Mouse (Mus musculus) lung, postnatal 0 days (tissue): ENCODE data around the gene Rac3. TPM values are rescaled to one million over a fixed set of nuclear protein-coding genes. Genes with fewer than 3 reads are reported as not detected.
A peak's percentile ranks its signal among the peaks of the same experiment; 100 is the strongest.
"Not testable (repeated sequence)": the region's sequence is repeated elsewhere in the genome, so short reads cannot be mapped to it uniquely, and the experiment has no call there.

Experiments
- ATAC-seq: fragments of 200-750 bp; cut with Nextera tagmentation; 2 replicates; pipeline ENCODE4 v1.8.0; 2017; ENCODE audit warnings: moderate library complexity
- DNase-seq: peaks from one replicate; pipeline ENCODE4 v3.0.0-alpha.2; 2016; ENCODE audit warnings: low spot score
- H3K27ac ChIP-seq: fragments of 300-500 bp; sonication (generic); 2 replicates; pipeline ENCODE4 v1.5.1; 2014; ENCODE audit warnings: antibody characterized with exemption, mild to moderate bottlenecking, low read length, mixed read lengths
- H3K27me3 ChIP-seq: fragments of 300-500 bp; sonication (generic); replicated peaks from 2 replicates; pipeline ENCODE4 v1.6.1; 2014; ENCODE audit warnings: low read length, mixed read lengths; ENCODE audit not compliant: insufficient read depth
- H3K36me3 ChIP-seq: fragments of 300-500 bp; sonication (generic); 2 replicates; pipeline ENCODE4 v1.6.1; 2014; ENCODE audit warnings: low read length, mixed read lengths; ENCODE audit not compliant: insufficient read depth
- H3K4me1 ChIP-seq: fragments of 300-500 bp; sonication (generic); 2 replicates; pipeline ENCODE4 v1.6.1; 2014; ENCODE audit warnings: antibody characterized with exemption, low read depth, low read length, mixed read lengths; ENCODE audit not compliant: insufficient read depth
- H3K4me2 ChIP-seq: fragments of 300-500 bp; sonication (generic); replicated peaks from 2 replicates; pipeline ENCODE4 v1.6.1; 2014; ENCODE audit warnings: low read depth, mild to moderate bottlenecking, low read length, moderate library complexity, mixed read lengths
- H3K4me3 ChIP-seq: fragments of 300-500 bp; sonication (generic); 2 replicates; pipeline ENCODE4 v1.5.1; 2014; ENCODE audit warnings: low read depth, low read length
- H3K9ac ChIP-seq: fragments of 300-500 bp; sonication (generic); replicated peaks from 2 replicates; pipeline ENCODE4 v1.6.1; 2014; ENCODE audit warnings: low read depth, mild to moderate bottlenecking
- H3K9me3 ChIP-seq: fragments of 300-500 bp; sonication (generic); 2 replicates; pipeline ENCODE4 v1.6.1; 2016; ENCODE audit warnings: low read length, mixed read lengths
- CTCF ChIP-seq: IDR thresholded peaks from 2 replicates; pipeline ENCODE4 v1.5.1; 2016; ENCODE audit warnings: antibody characterized with exemption, mild to moderate bottlenecking
- EP300 ChIP-seq: IDR thresholded peaks from 2 replicates; pipeline ENCODE4 v1.6.1; 2016; ENCODE audit warnings: antibody characterized with exemption, mild to moderate bottlenecking, control low read depth
- WGBS: fragments of 180-500 bp; shearing (Covaris S2); extraction: QIAGEN DNeasy Blood & Tissue Kit; methylation state at CpG from one replicate; pipeline ENCODE4 v1.1.7; 2014; 5-methylcytosine and 5-hydroxymethylcytosine counted together
- polyA plus RNA-seq: library from polyadenylated mRNA; unstranded; fragments of >200 nt; fragmentation: Nextera tagmentation; extraction: Ambion mirVana; gene quantifications from 2 replicates; pipeline ENCODE4 v1.2.1, GENCODE M21; 2015

Gene Rac3
- polyA plus RNA-seq, 1 experiment from 2014 or later: 61.9 TPM

DNA sequence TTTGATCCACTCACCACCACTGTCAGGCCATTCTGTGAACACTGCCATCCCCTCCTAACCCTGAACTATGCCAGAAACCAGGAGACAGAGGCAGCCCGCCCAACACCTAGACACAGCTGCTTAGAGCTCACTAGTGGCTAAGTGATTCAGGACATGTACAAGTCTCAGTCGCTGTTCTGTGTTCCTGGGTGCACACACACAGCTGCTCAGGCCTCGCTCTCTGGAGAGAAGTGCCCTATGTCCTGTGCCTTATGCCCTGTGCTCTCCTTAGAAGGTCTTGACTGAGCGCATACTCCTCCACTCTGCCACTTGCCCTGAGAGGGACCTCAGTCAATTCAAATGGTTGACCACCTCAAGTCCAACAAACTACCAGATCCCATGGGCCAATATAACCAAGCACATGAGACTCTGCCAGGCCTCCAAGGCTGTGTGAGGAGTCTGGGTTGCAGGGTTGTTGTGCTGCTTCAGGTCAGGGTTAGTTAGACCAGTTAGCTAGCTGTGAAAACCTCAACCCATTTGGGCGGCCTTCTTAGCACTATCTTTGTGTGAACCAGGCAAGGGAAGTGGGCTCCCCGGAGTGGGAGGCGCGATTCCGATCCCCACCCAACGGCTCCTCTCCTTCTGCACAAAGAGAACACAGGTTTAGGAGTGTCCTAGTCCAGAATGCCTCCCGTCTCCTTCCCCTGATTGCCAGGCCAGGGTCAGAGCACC, 7.4 kb downstream of the Rac3 start:
- Histone ChIP-seq H3K4me2 (no peak overlapping the region), H3K36me3 (no peaks in the 10 kb centered on the region), H3K27ac (peak overlapping the region; percentile 59), H3K4me1 (peaks cover 11% of the 10 kb centered on the region; the same call in 1 of the 2 replicates), H3K4me3 (no peak overlapping the region), H3K9me3 (no peaks in the 10 kb centered on the region), H3K27me3 (no peaks in the 10 kb centered on the region), H3K9ac (no peak overlapping the region)
- WGBS: 74% methylated on average over 11 of the region's 11 CpGs
- TF ChIP-seq CTCF (no peak), EP300 (no peak)
- DNase-seq: no peak
- no peak for ATAC-seq

- not testable (repeated sequence) for H3K9me3 ChIP-seq, H3K4me2 ChIP-seq, H3K4me3 ChIP-seq, H3K36me3 ChIP-seq, H3K27me3 ChIP-seq, H3K9ac ChIP-seq
- DNase-seq: peak; percentile 91
- Histone ChIP-seq H3K4me1 (peaks cover 11% of the 10 kb centered on the region; the same call in 1 of the 2 replicates), H3K27ac (0 out of 2 replicates have a peak overlapping the region, but pooled peaks have one; percentile 59)
- ATAC-seq: peak; percentile 44
- WGBS: 2% methylated on average over 17 of the region's 21 CpGs
Measured at GRCm38 (mm10) chr11:120729432-120730050, 8.3 kb downstream of the Rac3 start.

DNA sequence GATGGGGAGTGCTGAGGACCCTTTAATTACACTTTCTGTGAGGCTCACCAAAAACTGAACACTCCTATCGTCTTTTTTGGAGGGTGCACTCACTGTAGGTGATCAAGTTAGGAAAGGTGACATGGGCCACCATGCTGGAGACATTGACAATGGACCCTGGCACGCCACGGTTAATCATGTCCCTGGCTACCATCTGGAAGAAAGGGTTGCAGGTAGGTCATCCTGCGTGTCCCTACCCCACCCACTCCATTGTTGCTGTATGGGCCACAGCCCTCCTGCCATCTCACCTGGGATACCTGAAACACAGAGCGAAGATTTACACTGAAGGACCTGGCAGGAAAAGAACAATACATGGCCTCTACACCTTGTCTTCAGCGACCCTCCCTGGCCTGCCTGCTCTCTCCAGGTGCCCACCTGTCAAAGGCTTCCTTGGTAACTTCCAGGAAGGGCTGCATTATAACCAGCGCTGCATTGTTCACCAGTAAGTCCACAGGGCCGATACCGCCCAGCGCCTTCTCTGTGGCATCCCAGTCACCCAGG, 9.1 kb downstream of the Rac3 start:
- no peak overlapping the region for H3K4me3 ChIP-seq
- no peaks in the 10 kb centered on the region for H3K36me3 ChIP-seq
- H3K27ac ChIP-seq: peak overlapping the region; percentile 82
- DNase-seq: no peak
- 88% methylated on average over 10 of the region's 10 CpGs for WGBS
- H3K4me2 ChIP-seq: peak overlapping the region; percentile 34; the same call in 1 of the 2 replicates
- no peak for TF ChIP-seq EP300
- TF ChIP-seq CTCF: no peak
- ATAC-seq: no peak
- peak overlapping the region; percentile 32; the same call in 1 of the 2 replicates for H3K9ac ChIP-seq
- H3K9me3 ChIP-seq: no peaks in the 10 kb centered on the region
- peaks cover 11% of the 10 kb centered on the region; the same call in 1 of the 2 replicates for H3K4me1 ChIP-seq
- H3K27me3 ChIP-seq: no peaks in the 10 kb centered on the region

GRCm38 (mm10) chr11:120731395-120731794, 10.1 kb downstream of the Rac3 start:
- H3K4me3 ChIP-seq: no peak overlapping the region
- H3K4me1 ChIP-seq: peaks cover 9% of the 10 kb centered on the region; the same call in 1 of the 2 replicates
- no peak overlapping the region; the same call in 1 of the 2 replicates for H3K9ac ChIP-seq
- WGBS: 86% methylated on average over 1 of the region's 1 CpGs
- peak overlapping the region; percentile 34 for H3K4me2 ChIP-seq
- H3K9me3 ChIP-seq: no peaks in the 10 kb centered on the region
- TF ChIP-seq EP300 (no peak), CTCF (no peak)
- peak overlapping the region; percentile 82 for H3K27ac ChIP-seq
- no peaks in the 10 kb centered on the region for H3K36me3 ChIP-seq
- ATAC-seq: no peak
- no peak for DNase-seq
- H3K27me3 ChIP-seq: no peaks in the 10 kb centered on the region

GRCm38 (mm10) chr11:120731858-120732680, 10.8 kb downstream of the Rac3 start, which contains the start of gene Cbr2:
Gene Cbr2 (minus strand): TSS chr11:120732114.
- 56% methylated on average over 12 of the region's 12 CpGs for WGBS
- Histone ChIP-seq H3K9ac (peak within 1 kb of the TSS; percentile 32; the same call in 1 of the 2 replicates), H3K9me3 (no peaks in the 10 kb centered on the region), H3K27me3 (no peaks in the 10 kb centered on the region), H3K27ac (peak within 1 kb of the TSS; percentile 82), H3K4me3 (no peak within 1 kb of the TSS), H3K4me2 (peak within 1 kb of the TSS; percentile 34), H3K36me3 (no peaks in the 10 kb centered on the region), H3K4me1 (peaks cover 7% of the 10 kb centered on the region; the same call in 1 of the 2 replicates)
- DNase-seq (peak; percentile 73), ATAC-seq (peak; percentile 25)
- TF ChIP-seq EP300 (peak; percentile 29; the same call in 1 of the 2 replicates), CTCF (no peak)
